Mouse (Mus musculus): ENCODE measurements around the gene Lin28b. TPM values are rescaled to one million over a fixed set of nuclear protein-coding genes. Genes with fewer than 3 reads are reported as not detected.
A peak's percentile ranks its signal among the peaks of the same experiment; 100 is the strongest.
"Not testable (repeated sequence)": the region's sequence is repeated elsewhere in the genome, so short reads cannot be mapped to it uniquely, and the experiment has no call there.

Lin28b gene
- polyA plus RNA-seq, 1 experiment from 2014 or later = 7.0 TPM

DNA sequence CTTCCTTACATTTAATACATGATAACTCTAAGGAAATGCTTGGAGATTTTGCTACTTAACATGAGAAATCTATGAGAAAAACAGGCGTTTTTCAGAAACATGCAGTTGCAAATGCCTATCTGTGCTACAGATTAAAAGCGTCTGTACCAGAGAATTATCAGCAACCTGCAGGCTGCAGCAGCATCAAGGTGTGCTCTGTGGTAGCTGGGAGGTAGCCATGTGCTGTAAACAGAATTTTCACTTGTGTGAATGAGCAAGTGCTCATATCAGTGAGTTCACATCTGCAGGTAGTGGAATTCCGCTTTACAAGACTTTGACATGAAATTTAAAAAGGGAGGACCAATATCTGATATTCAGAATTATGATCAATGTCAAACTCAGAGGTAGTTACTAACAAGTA is 107.9 kb downstream of the Lin28b start:
- Histone ChIP-seq H3K4me3 (ENCODE audit: low read depth, low read length) (no peak overlapping the region), H3K9me3 (replicated peaks; ENCODE audit: control insufficient read depth, low read length, poor library complexity, severe bottlenecking) (no peaks in the 10 kb centered on the region), H3K4me1 (ENCODE audit: control insufficient read depth, insufficient read depth, low read length) (no peaks in the 10 kb centered on the region), H3K27me3 (ENCODE audit: control insufficient read depth, insufficient read depth, low read depth, low read length) (no peaks in the 10 kb centered on the region), H3K36me3 (ENCODE audit: control insufficient read depth, insufficient read depth, low read length) (peaks cover 3% of the 10 kb centered on the region; the same call in 1 of the 2 replicates), H3K4me2 (ENCODE audit: low read length) (no peak overlapping the region), H3K27ac (ENCODE audit: low read length) (no peak overlapping the region), H3K9ac (ENCODE audit: low read depth, low read length) (no peak overlapping the region)
- WGBS = 83% methylated on average over 3 of the region's 3 CpGs
- no peak for ATAC-seq

DNA sequence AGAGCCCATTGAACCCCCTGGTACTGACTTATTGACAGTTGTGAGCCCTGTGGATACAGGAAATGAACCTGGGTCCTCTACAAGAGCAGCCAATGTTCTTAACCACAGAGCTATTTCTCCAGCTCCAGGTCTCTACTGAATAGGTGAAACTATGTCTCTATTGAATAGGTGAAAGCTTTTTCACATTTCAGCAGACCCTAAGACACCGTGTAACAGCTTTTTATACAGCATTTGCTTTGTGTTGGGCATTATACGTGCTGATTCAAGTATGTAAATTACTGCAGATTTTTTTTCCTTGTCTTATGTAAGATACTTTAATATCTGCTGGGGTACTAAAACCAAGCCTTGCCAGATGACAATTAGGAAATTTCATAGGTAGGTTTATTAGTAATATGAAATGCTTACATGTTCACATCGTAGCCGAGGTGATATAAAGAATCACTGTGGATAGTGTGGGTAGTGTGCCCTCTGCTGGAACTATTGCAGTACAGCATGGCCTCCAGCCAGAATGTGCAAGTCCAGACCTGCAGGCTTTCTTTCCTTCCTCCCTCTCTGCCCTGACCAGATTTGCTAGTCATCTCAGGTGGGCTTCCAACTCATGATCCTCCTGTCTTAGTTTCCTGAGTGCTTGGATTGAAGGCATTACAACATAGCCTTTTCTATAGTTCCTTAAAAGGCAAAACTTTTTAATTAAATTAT is 113.1 kb downstream of the Lin28b start:
- no peak overlapping the region for H3K4me2 ChIP-seq (ENCODE audit: low read length)
- WGBS = 35% methylated on average over 4 of the region's 4 CpGs
- H3K36me3 ChIP-seq (ENCODE audit: control insufficient read depth, insufficient read depth, low read length) = no peaks in the 10 kb centered on the region
- no peak overlapping the region for H3K4me3 ChIP-seq (ENCODE audit: low read depth, low read length)
- H3K9ac ChIP-seq (ENCODE audit: low read depth, low read length) = no peak overlapping the region
- peak; percentile 82 for ATAC-seq
- no peak overlapping the region for H3K27ac ChIP-seq (ENCODE audit: low read length)
- H3K4me1 ChIP-seq (ENCODE audit: control insufficient read depth, insufficient read depth, low read length) = no peaks in the 10 kb centered on the region
- no peaks in the 10 kb centered on the region for H3K9me3 ChIP-seq (replicated peaks; ENCODE audit: control insufficient read depth, low read length, poor library complexity, severe bottlenecking)
- no peaks in the 10 kb centered on the region for H3K27me3 ChIP-seq (ENCODE audit: control insufficient read depth, insufficient read depth, low read depth, low read length)

DNA sequence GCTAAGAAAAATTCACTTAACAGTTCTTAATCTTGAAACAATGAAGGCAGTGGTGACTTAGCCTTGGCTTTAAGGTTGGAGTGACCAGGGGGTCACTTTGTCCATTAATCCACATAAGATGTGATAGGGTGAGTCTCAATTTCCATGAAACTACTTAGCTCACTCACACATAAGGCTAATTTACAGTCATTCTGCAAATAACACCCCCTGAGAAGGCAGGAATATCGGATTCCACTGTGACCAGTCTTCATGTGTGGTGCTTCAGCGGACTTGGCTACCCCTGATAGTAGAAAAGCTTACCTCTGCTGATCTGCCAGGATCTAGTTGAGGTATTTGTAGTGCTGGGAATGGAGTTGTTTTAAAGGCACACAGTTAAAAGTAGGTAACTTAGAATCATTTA is 115.7 kb downstream of the Lin28b start:
- H3K4me1 ChIP-seq (ENCODE audit: control insufficient read depth, insufficient read depth, low read length) = no peaks in the 10 kb centered on the region
- H3K4me2 ChIP-seq (ENCODE audit: low read length) = no peak overlapping the region
- no peak for ATAC-seq
- no peak overlapping the region for H3K9ac ChIP-seq (ENCODE audit: low read depth, low read length)
- WGBS = 88% methylated on average over 2 of the region's 2 CpGs
- no peak overlapping the region for H3K4me3 ChIP-seq (ENCODE audit: low read depth, low read length)
- H3K9me3 ChIP-seq (replicated peaks; ENCODE audit: control insufficient read depth, low read length, poor library complexity, severe bottlenecking) = no peaks in the 10 kb centered on the region
- H3K27me3 ChIP-seq (ENCODE audit: control insufficient read depth, insufficient read depth, low read depth, low read length) = no peaks in the 10 kb centered on the region
- no peak overlapping the region for H3K27ac ChIP-seq (ENCODE audit: low read length)
- H3K36me3 ChIP-seq (ENCODE audit: control insufficient read depth, insufficient read depth, low read length) = no peaks in the 10 kb centered on the region

DNA sequence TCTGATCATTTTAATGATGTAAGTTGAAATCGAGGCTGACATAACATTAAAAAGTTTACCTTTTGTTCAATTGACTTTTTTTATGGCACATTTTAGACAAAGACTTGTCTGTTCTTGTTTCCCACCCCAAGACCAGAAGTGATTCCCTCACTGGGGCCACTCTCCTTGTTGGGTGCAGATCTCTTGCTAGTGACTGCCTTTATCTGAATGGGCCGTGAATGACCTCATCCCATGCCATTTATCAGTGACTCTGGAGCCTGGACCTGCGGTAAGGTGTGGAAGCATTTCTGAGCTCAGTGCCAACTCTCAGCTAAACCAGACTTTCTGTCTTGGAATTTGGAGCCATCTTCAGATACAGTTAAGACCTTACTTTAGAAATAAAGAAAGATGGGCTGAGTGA is 116.6 kb downstream of the Lin28b start:
- no peak overlapping the region for H3K27ac ChIP-seq (ENCODE audit: low read length)
- no peak overlapping the region for H3K4me2 ChIP-seq (ENCODE audit: low read length)
- 92% methylated on average over 3 of the region's 3 CpGs for WGBS
- H3K36me3 ChIP-seq (ENCODE audit: control insufficient read depth, insufficient read depth, low read length) = no peaks in the 10 kb centered on the region
- H3K27me3 ChIP-seq (ENCODE audit: control insufficient read depth, insufficient read depth, low read depth, low read length) = no peaks in the 10 kb centered on the region
- no peaks in the 10 kb centered on the region for H3K9me3 ChIP-seq (replicated peaks; ENCODE audit: control insufficient read depth, low read length, poor library complexity, severe bottlenecking)
- H3K9ac ChIP-seq (ENCODE audit: low read depth, low read length) = no peak overlapping the region
- no peaks in the 10 kb centered on the region for H3K4me1 ChIP-seq (ENCODE audit: control insufficient read depth, insufficient read depth, low read length)
- no peak for ATAC-seq
- no peak overlapping the region for H3K4me3 ChIP-seq (ENCODE audit: low read depth, low read length)

DNA sequence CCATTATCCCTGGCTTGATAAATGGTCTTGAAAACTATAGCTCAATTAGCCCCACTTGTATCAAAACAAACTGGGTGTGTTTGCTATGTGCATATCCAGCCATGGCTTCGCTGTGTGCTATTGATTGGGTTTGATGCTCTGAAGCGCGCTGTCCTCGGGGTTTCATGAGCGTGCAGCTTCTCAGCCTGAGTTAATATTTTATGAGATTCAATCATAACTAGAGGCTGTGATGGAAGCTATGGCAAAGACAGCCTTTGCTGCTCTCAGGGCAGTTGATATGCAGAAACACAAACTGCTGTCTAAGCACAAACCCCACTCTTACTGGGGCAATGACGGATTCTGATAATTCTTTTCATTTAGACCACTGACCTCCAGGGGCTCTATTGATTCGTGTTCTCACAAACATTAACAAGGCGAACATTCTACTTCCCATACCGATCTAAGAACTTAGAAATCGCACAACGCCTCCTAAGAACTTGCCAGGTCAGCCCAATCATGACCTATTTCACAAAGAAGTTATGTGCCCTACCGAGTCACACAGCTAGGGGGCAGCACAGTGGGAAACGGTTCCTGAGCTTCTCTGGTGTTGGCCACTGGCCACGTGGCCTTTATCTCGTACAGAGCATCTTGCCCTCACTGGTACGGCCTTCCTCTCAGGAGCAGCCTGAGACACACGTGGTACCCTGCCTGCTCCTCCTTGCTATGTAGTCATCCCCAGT is 119.0 kb downstream of the Lin28b start:
- H3K36me3 ChIP-seq (ENCODE audit: control insufficient read depth, insufficient read depth, low read length) = no peaks in the 10 kb centered on the region
- no peaks in the 10 kb centered on the region for H3K27me3 ChIP-seq (ENCODE audit: control insufficient read depth, insufficient read depth, low read depth, low read length)
- H3K9ac ChIP-seq (ENCODE audit: low read depth, low read length) = no peak overlapping the region
- 76% methylated on average over 17 of the region's 17 CpGs for WGBS
- no peaks in the 10 kb centered on the region for H3K4me1 ChIP-seq (ENCODE audit: control insufficient read depth, insufficient read depth, low read length)
- H3K9me3 ChIP-seq (replicated peaks; ENCODE audit: control insufficient read depth, low read length, poor library complexity, severe bottlenecking) = no peaks in the 10 kb centered on the region
- ATAC-seq = peak; percentile 68
- H3K4me2 ChIP-seq (ENCODE audit: low read length) = no peak overlapping the region
- H3K27ac ChIP-seq (ENCODE audit: low read length) = no peak overlapping the region
- H3K4me3 ChIP-seq (ENCODE audit: low read depth, low read length) = no peak overlapping the region

DNA sequence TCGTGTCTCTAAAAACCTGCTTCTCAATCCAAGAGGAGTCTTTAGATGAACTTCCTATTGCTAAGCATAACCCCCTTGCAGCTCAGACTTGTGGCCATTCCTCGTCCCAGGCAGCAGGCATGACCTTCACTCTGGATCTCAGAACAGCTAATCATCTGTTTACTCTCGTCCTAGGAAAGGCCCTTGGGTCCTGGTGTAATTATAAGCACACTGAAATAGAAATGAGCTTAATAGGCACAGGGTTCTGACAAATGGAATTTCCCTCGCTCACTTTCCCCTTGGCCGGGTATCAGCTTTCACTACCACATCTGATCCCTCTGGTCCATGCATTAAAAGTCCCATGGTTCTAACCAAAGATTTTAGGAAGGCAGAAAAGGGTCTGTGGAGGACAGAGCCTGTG is 122.8 kb downstream of the Lin28b start:
- no peak for ATAC-seq
- H3K4me1 ChIP-seq (ENCODE audit: control insufficient read depth, insufficient read depth, low read length) = no peaks in the 10 kb centered on the region
- no peak overlapping the region for H3K27ac ChIP-seq (ENCODE audit: low read length)
- no peak overlapping the region for H3K4me2 ChIP-seq (ENCODE audit: low read length)
- no peaks in the 10 kb centered on the region for H3K36me3 ChIP-seq (ENCODE audit: control insufficient read depth, insufficient read depth, low read length)
- H3K9ac ChIP-seq (ENCODE audit: low read depth, low read length) = no peak overlapping the region
- H3K27me3 ChIP-seq (ENCODE audit: control insufficient read depth, insufficient read depth, low read depth, low read length) = no peaks in the 10 kb centered on the region
- no peak overlapping the region for H3K4me3 ChIP-seq (ENCODE audit: low read depth, low read length)
- WGBS = 50% methylated on average over 5 of the region's 5 CpGs
- no peaks in the 10 kb centered on the region for H3K9me3 ChIP-seq (replicated peaks; ENCODE audit: control insufficient read depth, low read length, poor library complexity, severe bottlenecking)

DNA sequence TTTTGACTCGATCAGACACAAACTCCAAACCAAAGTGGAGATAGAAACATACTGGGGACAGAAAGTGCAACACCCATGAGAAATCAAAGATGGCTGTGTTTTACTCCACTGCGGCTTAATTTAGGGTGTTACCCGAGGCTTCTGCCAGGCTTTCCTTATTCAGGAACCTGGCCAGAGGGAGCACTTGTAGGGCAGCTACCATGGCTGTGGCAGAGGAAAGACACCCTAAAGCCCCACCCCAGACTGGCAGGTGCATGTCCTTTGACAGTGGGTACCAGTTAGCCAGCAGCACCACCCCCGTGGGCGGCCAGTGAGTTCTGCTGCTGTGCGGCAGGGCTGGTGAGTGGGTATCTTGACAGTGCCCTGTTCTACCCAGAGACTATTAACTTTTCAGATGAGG is 130.1 kb downstream of the Lin28b start:
- Histone ChIP-seq H3K36me3 (ENCODE audit: control insufficient read depth, insufficient read depth, low read length) (no peaks in the 10 kb centered on the region), H3K4me2 (ENCODE audit: low read length) (no peak overlapping the region), H3K9me3 (replicated peaks; ENCODE audit: control insufficient read depth, low read length, poor library complexity, severe bottlenecking) (no peaks in the 10 kb centered on the region), H3K9ac (ENCODE audit: low read depth, low read length) (no peak overlapping the region), H3K27me3 (ENCODE audit: control insufficient read depth, insufficient read depth, low read depth, low read length) (no peaks in the 10 kb centered on the region), H3K27ac (ENCODE audit: low read length) (no peak overlapping the region), H3K4me1 (ENCODE audit: control insufficient read depth, insufficient read depth, low read length) (no peaks in the 10 kb centered on the region), H3K4me3 (ENCODE audit: low read depth, low read length) (no peak overlapping the region)
- WGBS = 93% methylated on average over 6 of the region's 6 CpGs
- no peak for ATAC-seq

DNA sequence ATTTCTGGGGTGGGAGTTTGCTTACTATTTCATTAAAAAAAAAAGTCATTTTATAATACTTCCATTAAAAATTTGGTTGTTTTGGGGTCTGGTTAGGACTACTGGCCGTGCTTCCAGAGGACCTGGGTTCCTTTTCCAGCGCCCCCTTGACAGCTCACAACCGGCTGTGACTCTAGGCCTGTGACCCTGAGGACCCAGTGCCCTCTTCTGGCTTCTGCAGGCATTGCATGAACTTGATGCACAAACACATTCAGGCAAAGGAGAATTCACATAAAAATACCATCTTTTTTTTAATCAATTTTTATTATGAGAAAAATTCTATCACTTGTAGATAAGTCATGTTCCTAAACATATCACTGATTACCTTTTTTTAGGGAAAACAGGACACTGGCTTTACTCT is 138.1 kb downstream of the Lin28b start:
- H3K4me3 ChIP-seq (ENCODE audit: low read depth, low read length); ATAC-seq; H3K9ac ChIP-seq (ENCODE audit: low read depth, low read length); H3K9me3 ChIP-seq (replicated peaks; ENCODE audit: control insufficient read depth, low read length, poor library complexity, severe bottlenecking); H3K4me2 ChIP-seq (ENCODE audit: low read length); H3K4me1 ChIP-seq (ENCODE audit: control insufficient read depth, insufficient read depth, low read length); H3K27ac ChIP-seq (ENCODE audit: low read length); H3K27me3 ChIP-seq (ENCODE audit: control insufficient read depth, insufficient read depth, low read depth, low read length); H3K36me3 ChIP-seq (ENCODE audit: control insufficient read depth, insufficient read depth, low read length): not testable (repeated sequence)
- 82% methylated on average over 3 of the region's 3 CpGs for WGBS

DNA sequence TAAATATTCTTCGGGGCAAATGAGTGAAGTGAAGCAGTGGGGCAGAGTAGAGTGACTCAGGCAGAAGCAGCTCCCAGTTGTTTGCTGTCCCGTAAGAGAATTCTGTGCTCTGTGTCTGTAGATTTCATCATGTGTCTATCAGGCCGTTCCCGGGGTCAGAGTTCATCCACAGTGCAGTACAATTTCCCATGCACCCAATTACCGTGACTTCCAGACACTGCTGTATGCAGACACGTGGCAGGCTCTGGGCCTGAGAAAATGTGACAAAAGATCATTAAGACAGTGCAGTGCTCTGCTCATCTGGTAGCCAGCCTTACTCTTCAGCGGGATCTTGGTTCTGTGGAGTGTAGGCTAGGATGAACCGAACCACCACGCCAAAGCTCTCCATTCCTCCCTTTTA is 141.0 kb downstream of the Lin28b start:
- no peak overlapping the region for H3K27ac ChIP-seq (ENCODE audit: low read length)
- H3K4me3 ChIP-seq (ENCODE audit: low read depth, low read length) = no peak overlapping the region
- 82% methylated on average over 9 of the region's 9 CpGs for WGBS
- H3K36me3 ChIP-seq (ENCODE audit: control insufficient read depth, insufficient read depth, low read length) = no peaks in the 10 kb centered on the region
- no peak overlapping the region for H3K9ac ChIP-seq (ENCODE audit: low read depth, low read length)
- no peaks in the 10 kb centered on the region for H3K9me3 ChIP-seq (replicated peaks; ENCODE audit: control insufficient read depth, low read length, poor library complexity, severe bottlenecking)
- H3K4me1 ChIP-seq (ENCODE audit: control insufficient read depth, insufficient read depth, low read length) = no peaks in the 10 kb centered on the region
- no peak overlapping the region for H3K4me2 ChIP-seq (ENCODE audit: low read length)
- H3K27me3 ChIP-seq (ENCODE audit: control insufficient read depth, insufficient read depth, low read depth, low read length) = no peaks in the 10 kb centered on the region
- ATAC-seq = no peak

Measured in midbrain, embryonic 16.5 days (tissue).